Mouse (Mus musculus) liver, embryonic 16.5 days (tissue): Measurements from ENCODE around the gene Rph3a. TPM values are rescaled to one million over a fixed set of nuclear protein-coding genes. Genes with fewer than 3 reads are reported as not detected.

Source experiments
- ATAC-seq: fragments of 200-750 bp; cut with Nextera tagmentation; 2 replicates; pipeline ENCODE4 v1.8.0; 2017; ENCODE audit warnings: low read depth, mild to moderate bottlenecking, moderate number of reproducible peaks, moderate library complexity
- H3K27ac ChIP-seq: fragments of 300-500 bp; sonication (generic); 2 replicates; pipeline ENCODE4 v1.5.1; 2014; ENCODE audit warnings: mild to moderate bottlenecking, low read length
- H3K27me3 ChIP-seq: fragments of 300-500 bp; sonication (generic); 2 replicates; pipeline ENCODE4 v1.6.1; 2014; ENCODE audit warnings: low read depth, low read length, mixed read lengths; ENCODE audit not compliant: control insufficient read depth, insufficient read depth
- H3K36me3 ChIP-seq: fragments of 300-500 bp; sonication (generic); 2 replicates; pipeline ENCODE4 v1.6.1; 2014; ENCODE audit warnings: mild to moderate bottlenecking; ENCODE audit not compliant: control insufficient read depth, insufficient read depth
- H3K4me1 ChIP-seq: fragments of 300-500 bp; sonication (generic); 2 replicates; pipeline ENCODE4 v1.6.1; 2014; ENCODE audit warnings: low read depth, low read length, mixed read lengths; ENCODE audit not compliant: control insufficient read depth
- H3K4me2 ChIP-seq: fragments of 300-500 bp; sonication (generic); 2 replicates; pipeline ENCODE4 v1.6.1; 2014; ENCODE audit warnings: low read depth, low read length, mixed read lengths
- H3K4me3 ChIP-seq: fragments of 300-500 bp; sonication (generic); 2 replicates; pipeline ENCODE4 v1.5.1; 2014; ENCODE audit warnings: low read depth, mild to moderate bottlenecking, low read length
- H3K9ac ChIP-seq: fragments of 300-500 bp; sonication (generic); 2 replicates; pipeline ENCODE4 v1.6.1; 2014; ENCODE audit warnings: low read depth, low read length
- H3K9me3 ChIP-seq: fragments of 300-500 bp; sonication (generic); replicated peaks from 2 replicates; pipeline ENCODE4 v1.6.1; 2016; ENCODE audit warnings: low read length; ENCODE audit not compliant: control insufficient read depth
- WGBS: fragments of 180-500 bp; shearing (Covaris S2); extraction: QIAGEN DNeasy Blood & Tissue Kit; methylation state at CpG from one replicate; pipeline ENCODE4 v1.1.7; 2014; ENCODE audit not compliant: insufficient replicate concordance; 5-methylcytosine and 5-hydroxymethylcytosine counted together
- polyA plus RNA-seq: library from polyadenylated mRNA; unstranded; fragments of >200 nt; fragmentation: Nextera tagmentation; extraction: Ambion mirVana; gene quantifications from 2 replicates; pipeline ENCODE4 v1.2.1, GENCODE M21; 2015

Gene Rph3a
- not detected in 2 replicates for polyA plus RNA-seq

- WGBS, result 54% methylated on average over 12 of the region's 12 CpGs
- H3K4me3 ChIP-seq, result no peak within 1 kb of the TSS
- H3K9ac ChIP-seq, result no peak within 1 kb of the TSS
- no peak for ATAC-seq
- peaks cover 6% of the 10 kb centered on the region for H3K27me3 ChIP-seq
- no peaks in the 10 kb centered on the region for H3K4me1 ChIP-seq
- no peaks in the 10 kb centered on the region for H3K9me3 ChIP-seq
- no peak within 1 kb of the TSS for H3K27ac ChIP-seq
- H3K36me3 ChIP-seq, result no peaks in the 10 kb centered on the region
- H3K4me2 ChIP-seq, result no peak within 1 kb of the TSS
Observed at GRCm38 (mm10) chr5:121009811-121010569, at the start of gene Rph3a. Gene Rph3a, minus strand, starts transcription at chr5:121010092.

- Histone ChIP-seq H3K27me3 (no peaks in the 10 kb centered on the region), H3K4me1 (no peaks in the 10 kb centered on the region), H3K36me3 (no peaks in the 10 kb centered on the region), H3K9ac (no peak overlapping the region), H3K4me2 (no peak overlapping the region), H3K27ac (no peak overlapping the region), H3K4me3 (no peak overlapping the region), H3K9me3 (no peaks in the 10 kb centered on the region)
- 82% methylated on average over 11 of the region's 11 CpGs for WGBS
- ATAC-seq, result no peak
Observed at GRCm38 (mm10) chr5:121058261-121058660, 48.4 kb upstream of the Rph3a start.

GRCm38 (mm10) chr5:121053886-121054285, 44.0 kb upstream of the Rph3a start:
- Histone ChIP-seq H3K36me3 (no peaks in the 10 kb centered on the region), H3K4me1 (no peaks in the 10 kb centered on the region), H3K4me2 (no peak overlapping the region), H3K9me3 (no peaks in the 10 kb centered on the region), H3K4me3 (no peak overlapping the region), H3K27me3 (no peaks in the 10 kb centered on the region), H3K27ac (no peak overlapping the region), H3K9ac (no peak overlapping the region)
- no peak for ATAC-seq
- 55% methylated on average over 9 of the region's 9 CpGs for WGBS

- Histone ChIP-seq H3K9me3 (no peaks in the 10 kb centered on the region), H3K4me2 (no peak overlapping the region), H3K27me3 (no peaks in the 10 kb centered on the region; the same call in 1 of the 2 replicates), H3K4me3 (no peak overlapping the region), H3K27ac (no peak overlapping the region), H3K9ac (no peak overlapping the region), H3K36me3 (no peaks in the 10 kb centered on the region), H3K4me1 (no peaks in the 10 kb centered on the region)
- WGBS, result 52% methylated on average over 9 of the region's 9 CpGs
- no peak for ATAC-seq
Observed at GRCm38 (mm10) chr5:121041791-121042190, 31.9 kb upstream of the Rph3a start.

- ATAC-seq, result no peak
- 69% methylated on average over 9 of the region's 9 CpGs for WGBS
Observed at GRCm38 (mm10) chr5:121039465-121039864, 29.6 kb upstream of the Rph3a start.

GRCm38 (mm10) chr5:121030161-121030560, 20.3 kb upstream of the Rph3a start:
- H3K27ac ChIP-seq, result no peak overlapping the region
- WGBS, result 55% methylated on average over 9 of the region's 9 CpGs
- no peaks in the 10 kb centered on the region for H3K36me3 ChIP-seq
- no peaks in the 10 kb centered on the region for H3K27me3 ChIP-seq
- no peak overlapping the region for H3K9ac ChIP-seq
- no peak overlapping the region for H3K4me2 ChIP-seq
- no peaks in the 10 kb centered on the region for H3K4me1 ChIP-seq
- H3K4me3 ChIP-seq, result no peak overlapping the region
- H3K9me3 ChIP-seq, result no peaks in the 10 kb centered on the region
- ATAC-seq, result no peak

More at GRCm38 (mm10) chr5:121039465-121039864, 29.6 kb upstream of the Rph3a start:
- Histone ChIP-seq H3K9ac (no peak overlapping the region), H3K4me1 (no peaks in the 10 kb centered on the region), H3K9me3 (no peaks in the 10 kb centered on the region), H3K4me3 (no peak overlapping the region), H3K27me3 (no peaks in the 10 kb centered on the region; the same call in 1 of the 2 replicates), H3K36me3 (no peaks in the 10 kb centered on the region), H3K4me2 (no peak overlapping the region), H3K27ac (no peak overlapping the region)

- Histone ChIP-seq H3K9me3 (no peaks in the 10 kb centered on the region), H3K36me3 (no peaks in the 10 kb centered on the region), H3K27ac (no peak overlapping the region), H3K9ac (no peak overlapping the region), H3K4me1 (no peaks in the 10 kb centered on the region), H3K4me2 (no peak overlapping the region), H3K4me3 (no peak overlapping the region), H3K27me3 (no peaks in the 10 kb centered on the region)
- ATAC-seq, result no peak
- WGBS, result 50% methylated on average over 9 of the region's 9 CpGs
Observed at GRCm38 (mm10) chr5:121019505-121019904, 9.6 kb upstream of the Rph3a start.

GRCm38 (mm10) chr5:121017699-121018098, 7.8 kb upstream of the Rph3a start:
- Histone ChIP-seq H3K36me3 (no peaks in the 10 kb centered on the region), H3K9me3 (no peaks in the 10 kb centered on the region), H3K9ac (no peak overlapping the region), H3K27me3 (no peaks in the 10 kb centered on the region), H3K4me3 (no peak overlapping the region), H3K4me2 (no peak overlapping the region), H3K27ac (no peak overlapping the region), H3K4me1 (no peaks in the 10 kb centered on the region)
- WGBS, result 50% methylated on average over 5 of the region's 5 CpGs
- no peak for ATAC-seq

- WGBS, result 35% methylated on average over 12 of the region's 12 CpGs
- no peak overlapping the region for H3K4me3 ChIP-seq
- H3K36me3 ChIP-seq, result no peaks in the 10 kb centered on the region
- no peaks in the 10 kb centered on the region for H3K9me3 ChIP-seq
- no peaks in the 10 kb centered on the region for H3K4me1 ChIP-seq
- H3K27me3 ChIP-seq, result no peaks in the 10 kb centered on the region
- H3K9ac ChIP-seq, result no peak overlapping the region
- no peak overlapping the region for H3K27ac ChIP-seq
- H3K4me2 ChIP-seq, result no peak overlapping the region
- no peak for ATAC-seq
Observed at GRCm38 (mm10) chr5:121016405-121016804, 6.5 kb upstream of the Rph3a start.
